Mouse (Mus musculus): Measurements from ENCODE around the gene Tmco4. TPM values are rescaled to one million over a fixed set of nuclear protein-coding genes. Genes with fewer than 3 reads are reported as not detected.

Tmco4 gene
- polyA plus RNA-seq, 1 experiment from 2014 or later, result 5.4 TPM

- Histone ChIP-seq H3K4me1 (replicated peaks) (0 out of 2 replicates have a peak, but pooled peaks cover 4% of the 10 kb centered on the region), H3K9me3 (replicated peaks) (0 out of 2 replicates have a peak, but pooled peaks cover 5% of the 10 kb centered on the region), H3K27me3 (replicated peaks) (no peaks in the 10 kb centered on the region), H3K36me3 (0 out of 2 replicates have a peak, but pooled peaks cover 2% of the 10 kb centered on the region), H3K4me2 (no peak overlapping the region), H3K4me3 (no peak overlapping the region), H3K9ac (no peak overlapping the region), H3K27ac (ENCODE audit: poor library complexity, severe bottlenecking) (no peak overlapping the region)
- WGBS, result 77% methylated on average over 4 of the region's 4 CpGs
- no peak for ATAC-seq (ENCODE audit: insufficient number of reproducible peaks, low FRiP score)
Measured at GRCm38 (mm10) chr4:138997121-138997520, 24.4 kb downstream of the Tmco4 start.

GRCm38 (mm10) chr4:138998611-138999010, 25.9 kb downstream of the Tmco4 start:
- Histone ChIP-seq H3K4me1 (replicated peaks) (0 out of 2 replicates have a peak, but pooled peaks cover 4% of the 10 kb centered on the region), H3K4me3 (no peak overlapping the region), H3K4me2 (no peak overlapping the region), H3K9me3 (replicated peaks) (0 out of 2 replicates have a peak, but pooled peaks cover 5% of the 10 kb centered on the region), H3K36me3 (0 out of 2 replicates have a peak, but pooled peaks cover 2% of the 10 kb centered on the region), H3K27ac (ENCODE audit: poor library complexity, severe bottlenecking) (no peak overlapping the region), H3K27me3 (replicated peaks) (no peaks in the 10 kb centered on the region), H3K9ac (no peak overlapping the region)
- ATAC-seq (ENCODE audit: insufficient number of reproducible peaks, low FRiP score), result no peak
- WGBS, result 69% methylated on average over 11 of the region's 11 CpGs

- Histone ChIP-seq H3K9me3 (replicated peaks) (0 out of 2 replicates have a peak, but pooled peaks cover 5% of the 10 kb centered on the region), H3K36me3 (0 out of 2 replicates have a peak, but pooled peaks cover 2% of the 10 kb centered on the region), H3K9ac (no peak overlapping the region), H3K4me3 (no peak overlapping the region), H3K4me2 (peak overlapping the region; percentile 33), H3K4me1 (replicated peaks) (0 out of 2 replicates have a peak, but pooled peaks cover 4% of the 10 kb centered on the region), H3K27me3 (replicated peaks) (no peaks in the 10 kb centered on the region), H3K27ac (ENCODE audit: poor library complexity, severe bottlenecking) (no peak overlapping the region)
- no peak for ATAC-seq (ENCODE audit: insufficient number of reproducible peaks, low FRiP score)
- 34% methylated on average over 2 of the region's 2 CpGs for WGBS
Measured at GRCm38 (mm10) chr4:139001026-139001425, 28.3 kb downstream of the Tmco4 start.

- WGBS, result 15% methylated on average over 6 of the region's 6 CpGs
- ATAC-seq (ENCODE audit: insufficient number of reproducible peaks, low FRiP score), result no peak
- Histone ChIP-seq H3K36me3 (0 out of 2 replicates have a peak, but pooled peaks cover 2% of the 10 kb centered on the region), H3K9ac (no peak overlapping the region), H3K4me3 (no peak overlapping the region), H3K4me1 (replicated peaks) (0 out of 2 replicates have a peak, but pooled peaks cover 4% of the 10 kb centered on the region), H3K27ac (ENCODE audit: poor library complexity, severe bottlenecking) (no peak overlapping the region), H3K4me2 (peak overlapping the region; percentile 33), H3K27me3 (replicated peaks) (no peaks in the 10 kb centered on the region; the same call in 1 of the 2 replicates), H3K9me3 (replicated peaks) (0 out of 2 replicates have a peak, but pooled peaks cover 5% of the 10 kb centered on the region)
Measured at GRCm38 (mm10) chr4:139001433-139001832, 28.7 kb downstream of the Tmco4 start.

GRCm38 (mm10) chr4:139004067-139004466, 31.4 kb downstream of the Tmco4 start:
- Histone ChIP-seq H3K4me1 (replicated peaks) (0 out of 2 replicates have a peak, but pooled peaks cover 4% of the 10 kb centered on the region), H3K27me3 (replicated peaks) (no peaks in the 10 kb centered on the region; the same call in 1 of the 2 replicates), H3K4me3 (no peak overlapping the region), H3K27ac (ENCODE audit: poor library complexity, severe bottlenecking) (no peak overlapping the region), H3K36me3 (no peaks in the 10 kb centered on the region), H3K9me3 (replicated peaks) (0 out of 2 replicates have a peak, but pooled peaks cover 3% of the 10 kb centered on the region), H3K4me2 (no peak overlapping the region), H3K9ac (no peak overlapping the region)
- ATAC-seq (ENCODE audit: insufficient number of reproducible peaks, low FRiP score), result no peak
- WGBS, result 79% methylated on average over 8 of the region's 8 CpGs

- Histone ChIP-seq H3K4me3 (no peak overlapping the region), H3K4me2 (no peak overlapping the region), H3K36me3 (no peaks in the 10 kb centered on the region), H3K4me1 (replicated peaks) (0 out of 2 replicates have a peak, but pooled peaks cover 4% of the 10 kb centered on the region), H3K27ac (ENCODE audit: poor library complexity, severe bottlenecking) (no peak overlapping the region), H3K9ac (no peak overlapping the region), H3K9me3 (replicated peaks) (no peaks in the 10 kb centered on the region), H3K27me3 (replicated peaks) (no peaks in the 10 kb centered on the region; the same call in 1 of the 2 replicates)
- 73% methylated on average over 6 of the region's 6 CpGs for WGBS
- ATAC-seq (ENCODE audit: insufficient number of reproducible peaks, low FRiP score), result no peak
Measured at GRCm38 (mm10) chr4:139005214-139005613, 32.5 kb downstream of the Tmco4 start.

- H3K27ac ChIP-seq (ENCODE audit: poor library complexity, severe bottlenecking), result no peak overlapping the region
- no peaks in the 10 kb centered on the region for H3K9me3 ChIP-seq (replicated peaks)
- H3K4me3 ChIP-seq, result no peak overlapping the region
- ATAC-seq (ENCODE audit: insufficient number of reproducible peaks, low FRiP score), result no peak
- WGBS, result 80% methylated on average over 3 of the region's 3 CpGs
- no peaks in the 10 kb centered on the region for H3K36me3 ChIP-seq
- H3K4me2 ChIP-seq, result no peak overlapping the region
- H3K9ac ChIP-seq, result no peak overlapping the region
- H3K27me3 ChIP-seq (replicated peaks), result no peaks in the 10 kb centered on the region; the same call in 1 of the 2 replicates
- no peaks in the 10 kb centered on the region for H3K4me1 ChIP-seq (replicated peaks)
Measured at GRCm38 (mm10) chr4:139007353-139007752, 34.7 kb downstream of the Tmco4 start.

- Histone ChIP-seq H3K27me3 (replicated peaks) (no peaks in the 10 kb centered on the region; the same call in 1 of the 2 replicates), H3K4me1 (replicated peaks) (no peaks in the 10 kb centered on the region), H3K36me3 (no peaks in the 10 kb centered on the region), H3K4me3 (no peak overlapping the region), H3K9ac (no peak overlapping the region), H3K27ac (ENCODE audit: poor library complexity, severe bottlenecking) (no peak overlapping the region), H3K9me3 (replicated peaks) (no peaks in the 10 kb centered on the region), H3K4me2 (no peak overlapping the region)
- 60% methylated on average over 6 of the region's 6 CpGs for WGBS
- no peak for ATAC-seq (ENCODE audit: insufficient number of reproducible peaks, low FRiP score)
Measured at GRCm38 (mm10) chr4:139007981-139008536, 35.4 kb downstream of the Tmco4 start.

- Histone ChIP-seq H3K4me1 (replicated peaks) (no peaks in the 10 kb centered on the region), H3K4me2 (no peak overlapping the region), H3K27ac (ENCODE audit: poor library complexity, severe bottlenecking) (no peak overlapping the region), H3K9me3 (replicated peaks) (peaks cover 3% of the 10 kb centered on the region; the same call in 1 of the 2 replicates), H3K4me3 (no peak overlapping the region), H3K9ac (no peak overlapping the region), H3K27me3 (replicated peaks) (no peaks in the 10 kb centered on the region; the same call in 1 of the 2 replicates), H3K36me3 (peaks cover 4% of the 10 kb centered on the region; the same call in 1 of the 2 replicates)
- ATAC-seq (ENCODE audit: insufficient number of reproducible peaks, low FRiP score), result no peak
- WGBS, result 91% methylated on average over 13 of the region's 13 CpGs
Measured at GRCm38 (mm10) chr4:139011201-139011702, 38.6 kb downstream of the Tmco4 start.

GRCm38 (mm10) chr4:139013281-139013680, 40.6 kb downstream of the Tmco4 start:
- Histone ChIP-seq H3K9ac (no peak overlapping the region), H3K27me3 (replicated peaks) (no peaks in the 10 kb centered on the region)
- no peak for ATAC-seq (ENCODE audit: insufficient number of reproducible peaks, low FRiP score)

GRCm38 (mm10) chr4:139014793-139015192, 42.1 kb downstream of the Tmco4 start:
- H3K9me3 ChIP-seq (replicated peaks), result peaks cover 3% of the 10 kb centered on the region; the same call in 1 of the 2 replicates
- peaks cover 5% of the 10 kb centered on the region for H3K4me1 ChIP-seq (replicated peaks)
- no peaks in the 10 kb centered on the region for H3K27me3 ChIP-seq (replicated peaks)
- H3K27ac ChIP-seq (ENCODE audit: poor library complexity, severe bottlenecking), result no peak overlapping the region
- no peak for ATAC-seq (ENCODE audit: insufficient number of reproducible peaks, low FRiP score)
- WGBS, result 77% methylated on average over 6 of the region's 6 CpGs
- no peak overlapping the region for H3K9ac ChIP-seq
- H3K4me3 ChIP-seq, result no peak overlapping the region
- no peak overlapping the region for H3K4me2 ChIP-seq
- peaks cover 4% of the 10 kb centered on the region; the same call in 1 of the 2 replicates for H3K36me3 ChIP-seq

More at GRCm38 (mm10) chr4:139013281-139013680, 40.6 kb downstream of the Tmco4 start:
- no peak overlapping the region for H3K4me2 ChIP-seq
- no peak overlapping the region for H3K4me3 ChIP-seq
- peaks cover 3% of the 10 kb centered on the region; the same call in 1 of the 2 replicates for H3K9me3 ChIP-seq (replicated peaks)
- H3K36me3 ChIP-seq, result peaks cover 4% of the 10 kb centered on the region; the same call in 1 of the 2 replicates
- H3K4me1 ChIP-seq (replicated peaks), result no peaks in the 10 kb centered on the region; the same call in 1 of the 2 replicates
- 73% methylated on average over 11 of the region's 11 CpGs for whole genome bisulfite sequencing
- H3K27ac ChIP-seq (ENCODE audit: poor library complexity, severe bottlenecking), result no peak overlapping the region

All from heart, embryonic 12.5 days (tissue).